Mouse (Mus musculus) left cerebral cortex, adult 18-20 months (tissue): ENCODE measurements at regions not wholly inside any gene's neighbourhood (a gene's known extent, or its start where the extent isn't known, plus 50 kb on each side); places are given as distances from the start of the nearest gene placed in this dataset.

Experiments
- DNase-seq, 2 experiments: peaks; one replicate each; pipeline ENCODE4 v3.0.0; 2021 to 2022; ENCODE audit warnings: low spot score in 2 of 2, mixed read lengths in 1 of 2

GRCm38 (mm10) chr13:110540543-110541265 lies 145.9 kb downstream of the Plk2 start:
- DNase-seq = peak; percentile 51

GRCm38 (mm10) chr13:110541288-110542148 lies 146.7 kb downstream of the Plk2 start:
- peak; percentile 30 to 41 for DNase-seq

GRCm38 (mm10) chr13:110542303-110543065 lies 147.6 kb downstream of the Plk2 start:
- DNase-seq = no peak

GRCm38 (mm10) chr13:110545454-110545853 lies 150.6 kb downstream of the Plk2 start:
- no peak for DNase-seq

- DNase-seq = no peak
These were observed 160.9 kb downstream of the Plk2 start for GRCm38 (mm10) chr13:110555529-110556319.

- DNase-seq = no peak
These were observed 161.7 kb downstream of the Plk2 start for GRCm38 (mm10) chr13:110556355-110557095.

- DNase-seq = peak; percentile 44 to 61
These were observed 163.3 kb downstream of the Plk2 start for GRCm38 (mm10) chr13:110557930-110558727.

GRCm38 (mm10) chr13:110560566-110560965 lies 165.7 kb downstream of the Plk2 start:
- DNase-seq = peak; percentile 57 to 72

- no peak for DNase-seq
These were observed 167.7 kb downstream of the Plk2 start for GRCm38 (mm10) chr13:110562499-110562898.

- DNase-seq = no peak
These were observed 168.1 kb downstream of the Plk2 start for GRCm38 (mm10) chr13:110562902-110563301.

GRCm38 (mm10) chr13:110563967-110564366 lies 169.1 kb downstream of the Plk2 start:
- no peak for DNase-seq

- DNase-seq = no peak
These were observed 173.8 kb downstream of the Plk2 start for GRCm38 (mm10) chr13:110568482-110569179.

- no peak for DNase-seq
These were observed 174.3 kb downstream of the Plk2 start for GRCm38 (mm10) chr13:110569180-110569512.

- DNase-seq = no peak
These were observed 175.5 kb downstream of the Plk2 start for GRCm38 (mm10) chr13:110570386-110570785.

- no peak for DNase-seq
These were observed 178.7 kb downstream of the Plk2 start for GRCm38 (mm10) chr13:110573360-110574065.

GRCm38 (mm10) chr13:110574764-110575471 lies 180.1 kb downstream of the Plk2 start:
- DNase-seq = no peak

- DNase-seq = no peak
These were observed 183.3 kb downstream of the Plk2 start for GRCm38 (mm10) chr13:110578159-110578558.
